Mouse (Mus musculus) olfactory bulb, adult 2 months (tissue): ENCODE results near the gene Vrtn.

Experiments
- CTCF ChIP-seq: fragments of 200-500 bp; IDR thresholded peaks from 2 replicates; pipeline ENCODE4 v1.5.1; 2012; ENCODE audit warnings: low read depth, mild to moderate bottlenecking, low read length, moderate library complexity; ENCODE audit not compliant: insufficient read depth
- POLR2A ChIP-seq: fragments of 200-500 bp; IDR thresholded peaks from 2 replicates; pipeline ENCODE4 v1.6.1; 2012; ENCODE audit warnings: mild to moderate bottlenecking, low read depth, low read length, moderate library complexity; ENCODE audit not compliant: insufficient read depth

DNA sequence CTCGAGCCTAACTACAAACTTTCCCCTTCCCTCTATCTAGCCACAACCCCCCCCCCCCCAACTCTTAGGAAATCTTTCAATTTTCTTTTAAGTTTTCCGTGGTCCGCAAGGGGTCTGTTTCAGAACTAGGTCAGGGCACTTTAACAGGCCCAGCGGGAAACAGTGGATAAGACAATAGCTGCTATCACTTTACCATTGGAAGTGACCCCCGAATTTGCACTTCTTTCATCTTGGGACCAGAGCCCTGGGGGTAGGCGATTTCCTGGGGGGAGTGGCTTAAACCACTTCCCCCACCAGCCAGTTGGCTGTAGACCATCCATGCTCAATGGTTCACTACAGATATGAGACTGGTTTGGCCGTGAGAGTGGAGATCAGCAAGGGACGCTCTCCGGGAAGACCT, at the start of gene Vrtn:
- no peak for TF ChIP-seq CTCF
- no peak for TF ChIP-seq POLR2A
